Mouse (Mus musculus) spleen, adult 2 months (tissue): ENCODE data around the gene Plxdc1. TPM values are rescaled to one million over a fixed set of nuclear protein-coding genes. Genes with fewer than 3 reads are reported as not detected.

Experiments used
- DNase-seq, 2 experiments: peaks; one replicate each; pipeline versions ENCODE4 v3.0.0 to v3.0.0-alpha.2; 2012 to 2021; ENCODE audit warnings: low spot score in 2 of 2, low read depth in 1 of 2
- H3K27ac ChIP-seq: fragments of 200-500 bp; 2 replicates; pipeline ENCODE4 v1.5.1; 2012; ENCODE audit warnings: low read length, inconsistent platforms; ENCODE audit not compliant: insufficient read depth
- H3K27me3 ChIP-seq: fragments of 200-500 bp; 2 replicates; pipeline ENCODE4 v1.6.1; 2012; ENCODE audit warnings: mild to moderate bottlenecking, moderate library complexity, low read length, inconsistent platforms; ENCODE audit not compliant: control insufficient read depth, insufficient read depth
- H3K36me3 ChIP-seq: fragments of 200-500 bp; 2 replicates; pipeline ENCODE4 v1.6.1; 2012; ENCODE audit warnings: mild to moderate bottlenecking, low read length, inconsistent platforms; ENCODE audit not compliant: control insufficient read depth, insufficient read depth
- H3K4me1 ChIP-seq: fragments of 200-500 bp; 2 replicates; pipeline ENCODE4 v1.6.1; 2011; ENCODE audit warnings: inconsistent platforms; ENCODE audit not compliant: control insufficient read depth, insufficient read depth, insufficient read length
- H3K4me3 ChIP-seq: fragments of 200-500 bp; 2 replicates; pipeline ENCODE4 v1.5.1; 2011; ENCODE audit warnings: mild to moderate bottlenecking, inconsistent platforms; ENCODE audit not compliant: insufficient read depth, insufficient read length; ENCODE audit errors: extremely low read depth
- CTCF ChIP-seq: fragments of 200-500 bp; IDR thresholded peaks from 2 replicates; pipeline ENCODE4 v1.5.1; 2011; ENCODE audit warnings: mild to moderate bottlenecking, inconsistent platforms; ENCODE audit not compliant: insufficient read depth, insufficient read length, insufficient replicate concordance; ENCODE audit errors: extremely low read depth
- POLR2A ChIP-seq: fragments of 200-500 bp; IDR thresholded peaks from 2 replicates; pipeline ENCODE4 v1.6.1; 2011; ENCODE audit warnings: low read depth, low read length, inconsistent platforms
- WGBS: fragments of 180-500 bp; shearing (Covaris S2); methylation state at CpG from one replicate; pipeline ENCODE4 v1.1.7; 2018; 5-methylcytosine and 5-hydroxymethylcytosine counted together
- polyA plus RNA-seq: library from polyadenylated mRNA; depleted of rRNA; stranded (reverse); fragments of >200 nt; gene quantifications from 2 replicates; pipeline ENCODE4 v1.2.3, GENCODE M21; 2012; rRNA removed

Gene Plxdc1
- polyA plus RNA-seq = 9.0 and 9.7 TPM in 2 replicates

DNA sequence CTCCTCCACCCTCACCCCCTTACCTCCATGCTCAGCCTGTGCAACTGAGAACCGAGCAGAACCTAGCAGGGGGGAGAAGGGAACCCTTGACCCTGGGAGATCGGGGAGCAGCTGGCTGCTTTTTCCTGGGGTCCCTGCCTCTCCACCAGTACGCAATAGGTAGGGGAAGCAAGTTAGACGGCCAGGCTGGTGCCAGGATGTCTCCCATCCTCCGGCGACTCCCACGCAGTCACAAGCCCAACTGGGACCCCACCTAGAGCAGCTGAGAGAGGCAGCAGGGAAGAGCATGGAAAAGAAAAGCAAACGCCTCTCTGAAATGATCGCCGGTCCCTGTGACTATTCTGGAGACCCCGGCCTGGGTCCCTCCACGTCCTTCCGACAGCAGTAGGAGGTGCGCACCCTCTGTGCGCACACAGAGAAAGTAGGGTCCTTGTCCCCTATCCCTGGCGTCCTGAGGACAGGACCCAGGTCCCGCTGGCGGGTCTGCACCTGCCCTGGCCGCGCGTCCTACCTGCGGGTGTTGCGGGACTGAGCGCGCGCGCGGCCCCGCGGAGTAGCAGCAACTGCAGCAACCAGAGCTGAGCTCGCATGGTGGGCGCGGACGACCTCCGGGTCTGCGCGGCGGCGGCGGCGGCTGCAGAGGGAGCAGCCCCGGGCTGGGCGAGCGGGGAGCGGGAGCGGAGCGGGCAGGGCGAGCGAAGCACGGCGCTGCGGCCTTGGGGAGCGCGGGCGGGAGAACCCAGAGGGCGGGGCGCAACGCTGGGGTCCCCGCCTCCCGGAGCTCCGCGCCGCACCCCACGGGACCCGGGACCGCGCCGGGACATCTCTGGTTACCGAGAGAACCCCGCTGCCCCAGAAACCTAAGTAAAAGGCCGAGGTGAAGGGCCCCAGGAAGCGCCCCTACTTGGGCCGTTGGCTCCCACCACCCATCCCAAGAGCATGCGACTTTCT, at the start of gene Plxdc1:
TSS of gene Plxdc1 (minus strand) at position 718 of the 951 bp plus-strand sequence.
- Histone ChIP-seq H3K27ac (no peak within 1 kb of the TSS), H3K4me3 (peak within 1 kb of the TSS; percentile 63), H3K27me3 (peaks cover 6% of the 10 kb centered on the region; the same call in 1 of the 2 replicates), H3K4me1 (peaks cover 4% of the 10 kb centered on the region; the same call in 1 of the 2 replicates), H3K36me3 (no peaks in the 10 kb centered on the region)
- WGBS = 3% methylated on average over 63 of the region's 74 CpGs
- peak in 1 of 2 experiments; percentile 46 for DNase-seq
- TF ChIP-seq CTCF = no peak
- no peak for TF ChIP-seq POLR2A

GRCm38 (mm10) chr11:98035977-98036377, 49.7 kb upstream of the Plxdc1 start:
- Histone ChIP-seq H3K36me3 (no peaks in the 10 kb centered on the region), H3K27ac (no peak overlapping the region), H3K4me1 (0 out of 2 replicates have a peak, but pooled peaks cover 4% of the 10 kb centered on the region), H3K4me3 (no peak overlapping the region), H3K27me3 (peaks cover 4% of the 10 kb centered on the region)
- no peak for TF ChIP-seq POLR2A
- no peak for TF ChIP-seq CTCF
- WGBS = 2% methylated on average over 26 of the region's 27 CpGs
- DNase-seq = no peak

DNA sequence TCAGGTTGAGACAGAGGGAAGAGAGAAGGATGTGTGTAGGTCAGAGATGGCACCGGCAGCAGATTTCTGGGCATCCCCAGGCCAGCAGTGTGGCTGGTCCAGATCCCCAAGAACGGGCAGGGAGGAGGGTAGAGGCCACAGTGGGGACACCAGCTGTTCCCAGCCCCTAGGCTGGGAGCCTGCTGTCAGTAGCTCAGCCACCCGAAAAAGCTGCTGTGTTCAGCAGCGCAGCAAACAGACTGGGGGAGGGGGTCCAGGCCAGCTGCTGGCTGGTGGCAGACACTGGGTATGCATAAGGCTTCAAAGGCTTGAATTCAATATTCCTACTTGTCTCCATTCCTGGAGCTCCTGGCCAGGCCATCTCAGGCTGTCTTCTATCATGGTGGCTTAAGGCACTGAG, 48.6 kb upstream of the Plxdc1 start:
- DNase-seq = no peak
- Histone ChIP-seq H3K4me1 (0 out of 2 replicates have a peak, but pooled peaks cover 4% of the 10 kb centered on the region), H3K4me3 (no peak overlapping the region), H3K27ac (no peak overlapping the region), H3K36me3 (peaks cover 5% of the 10 kb centered on the region), H3K27me3 (peaks cover 4% of the 10 kb centered on the region)
- TF ChIP-seq CTCF (no peak), POLR2A (no peak)
- WGBS = 65% methylated on average over 4 of the region's 4 CpGs

- no peak for TF ChIP-seq POLR2A
- TF ChIP-seq CTCF = no peak
- WGBS = 80% methylated on average over 5 of the region's 5 CpGs
- Histone ChIP-seq H3K27me3 (peaks cover 4% of the 10 kb centered on the region), H3K4me1 (0 out of 2 replicates have a peak, but pooled peaks cover 4% of the 10 kb centered on the region), H3K36me3 (peaks cover 9% of the 10 kb centered on the region), H3K4me3 (no peak overlapping the region), H3K27ac (no peak overlapping the region)
- DNase-seq = no peak
These were observed 47.8 kb upstream of the Plxdc1 start for GRCm38 (mm10) chr11:98034061-98034460.

- WGBS = 14% methylated on average over 5 of the region's 5 CpGs
- peak; percentile 86; the same call in 1 of the 2 replicates for TF ChIP-seq CTCF
- no peak for TF ChIP-seq POLR2A
These were observed 45.2 kb upstream of the Plxdc1 start for GRCm38 (mm10) chr11:98031443-98031770.

GRCm38 (mm10) chr11:98030701-98031442, 44.6 kb upstream of the Plxdc1 start:
- H3K4me3 ChIP-seq = no peak overlapping the region
- no peak for DNase-seq
- no peak overlapping the region for H3K27ac ChIP-seq
- peaks cover 13% of the 10 kb centered on the region for H3K36me3 ChIP-seq
- 0 out of 2 replicates have a peak, but pooled peaks cover under 1% of the 10 kb centered on the region for H3K4me1 ChIP-seq
- H3K27me3 ChIP-seq = peaks cover 2% of the 10 kb centered on the region; the same call in 1 of the 2 replicates
- TF ChIP-seq POLR2A = no peak
- no peak for TF ChIP-seq CTCF
- WGBS = 80% methylated on average over 5 of the region's 5 CpGs

More at GRCm38 (mm10) chr11:98031443-98031770, 45.2 kb upstream of the Plxdc1 start:
- no peak overlapping the region for H3K4me3 ChIP-seq
- peaks cover 4% of the 10 kb centered on the region for H3K27me3 ChIP-seq
- no peak overlapping the region for H3K27ac ChIP-seq
- H3K36me3 ChIP-seq = peaks cover 13% of the 10 kb centered on the region
- H3K4me1 ChIP-seq = 0 out of 2 replicates have a peak, but pooled peaks cover 4% of the 10 kb centered on the region
- DNase-seq = peak in 1 of 2 experiments; percentile 65
